Mouse (Mus musculus) CH12.LX (cell line): ENCODE results near the gene Pitpna.

Experiments used
- POLR2A ChIP-seq: IDR thresholded peaks from 2 replicates; pipeline ENCODE4 v1.6.1; 2011; ENCODE audit warnings: low read depth, mild to moderate bottlenecking, improper control_type of control experiment, low read length
- POLR2AphosphoS2 ChIP-seq: IDR thresholded peaks from 2 replicates; pipeline ENCODE4 v1.6.1; 2011; ENCODE audit warnings: low read depth, low read length, improper control_type of control experiment
- TCF12 ChIP-seq: IDR thresholded peaks from 2 replicates; pipeline ENCODE4 v1.6.1; 2014; ENCODE audit warnings: low read depth, mild to moderate bottlenecking, inconsistent platforms, low read length, improper control_type of control experiment
- USF1 ChIP-seq: IDR thresholded peaks from 2 replicates; pipeline ENCODE4 v1.6.1; 2014; ENCODE audit warnings: low read depth, mild to moderate bottlenecking, inconsistent platforms, low read length, improper control_type of control experiment

DNA sequence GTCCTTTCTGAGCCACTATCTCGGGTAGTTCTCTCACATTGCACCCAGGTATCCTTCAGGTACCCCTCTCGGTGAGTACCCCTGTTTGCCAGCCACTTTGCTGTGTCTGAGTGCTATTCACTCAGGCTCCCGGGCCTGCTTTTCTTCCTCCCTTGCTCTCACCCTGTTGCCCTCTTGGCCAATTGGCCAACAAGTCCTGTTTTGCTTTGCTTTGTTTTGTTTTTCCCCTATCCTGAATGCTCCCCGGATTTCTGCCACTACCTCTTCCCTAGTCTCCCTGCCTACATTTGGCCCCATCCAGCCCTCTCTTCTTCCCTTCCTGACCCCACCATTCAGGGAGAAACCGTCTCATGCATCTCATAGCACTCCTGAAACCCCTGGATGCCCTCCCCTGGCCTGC, 1.9 kb upstream of the Pitpna start:
- no peak for TF ChIP-seq USF1
- TF ChIP-seq POLR2AphosphoS2: no peak
- no peak for TF ChIP-seq POLR2A
- no peak for TF ChIP-seq TCF12
